Mouse (Mus musculus) MEL (cell line): ENCODE measurements around the gene Ivns1abp. TPM values are rescaled to one million over a fixed set of nuclear protein-coding genes. Genes with fewer than 3 reads are reported as not detected.

Experiments used
- DNase-seq: peaks from one replicate; pipeline ENCODE4 v3.0.0; 2011; ENCODE audit warnings: low read depth, low spot score
- H3K27ac ChIP-seq: 2 replicates; pipeline ENCODE4 v1.5.1; 2012; ENCODE audit warnings: low read depth, mild to moderate bottlenecking, control low read depth, low read length, moderate library complexity; ENCODE audit not compliant: control insufficient read depth
- H3K27me3 ChIP-seq, 2 experiments: fragments of 150-350 bp in 1 of 2; sonication (generic) in 1 of 2; 2 replicates each; pipeline ENCODE4 v1.6.1; 2012; ENCODE audit warnings: low read length in 2 of 2, mild to moderate bottlenecking in 2 of 2, improper control_type of control experiment in 1 of 2, moderate library complexity in 1 of 2; ENCODE audit not compliant: insufficient read depth in 2 of 2, control insufficient read depth in 1 of 2
- H3K36me3 ChIP-seq, 2 experiments: 2 replicates each; pipeline ENCODE4 v1.6.1; 2012 to 2014; ENCODE audit warnings: low read length in 2 of 2, improper control_type of control experiment in 1 of 2, inconsistent platforms in 1 of 2, mild to moderate bottlenecking in 1 of 2; ENCODE audit not compliant: insufficient read depth in 2 of 2, control insufficient read depth in 1 of 2
- H3K4me1 ChIP-seq, 2 experiments: fragments of 150-350 bp in 1 of 2; sonication (generic) in 1 of 2; 2 replicates each; pipeline ENCODE4 v1.6.1; 2012; ENCODE audit warnings: low read length in 2 of 2, improper control_type of control experiment in 1 of 2, mild to moderate bottlenecking in 1 of 2; ENCODE audit not compliant: insufficient read depth in 2 of 2, control insufficient read depth in 1 of 2
- H3K4me3 ChIP-seq, 2 experiments: fragments of 150-350 bp in 1 of 2; sonication (generic) in 1 of 2; 2 replicates each; pipeline ENCODE4 v1.5.1; 2012; ENCODE audit warnings: low read depth in 2 of 2, low read length in 2 of 2, mild to moderate bottlenecking in 2 of 2, moderate library complexity in 2 of 2, control low read depth in 1 of 2, improper control_type of control experiment in 1 of 2; ENCODE audit not compliant: control insufficient read depth in 1 of 2, insufficient read depth in 1 of 2
- H3K79me2 ChIP-seq: 2 replicates; pipeline ENCODE4 v1.6.1; 2012; ENCODE audit warnings: mild to moderate bottlenecking, low read length, moderate library complexity; ENCODE audit not compliant: control insufficient read depth, poor library complexity, insufficient read depth
- H3K9ac ChIP-seq: 2 replicates; pipeline ENCODE4 v1.6.1; 2012; ENCODE audit warnings: low read depth, mild to moderate bottlenecking, control low read depth, low read length, moderate library complexity; ENCODE audit not compliant: control insufficient read depth, poor library complexity, severe bottlenecking
- H3K9me3 ChIP-seq: fragments of 150-350 bp; sonication (generic); replicated peaks from 2 replicates; pipeline ENCODE4 v1.6.1; 2012; ENCODE audit warnings: mild to moderate bottlenecking, low read length, improper control_type of control experiment, moderate library complexity; ENCODE audit not compliant: insufficient read depth
- BHLHE40 ChIP-seq: IDR thresholded peaks from 2 replicates; pipeline ENCODE4 v1.6.1; 2012; ENCODE audit warnings: low read depth, mild to moderate bottlenecking, inconsistent platforms, low read length, improper control_type of control experiment, borderline replicate concordance
- CHD1 ChIP-seq: IDR thresholded peaks from 2 replicates; pipeline ENCODE4 v1.6.1; 2012; ENCODE audit warnings: low read depth, mild to moderate bottlenecking, inconsistent platforms, low read length, improper control_type of control experiment
- CHD2 ChIP-seq: IDR thresholded peaks from 2 replicates; pipeline ENCODE4 v1.6.1; 2011; ENCODE audit warnings: low read length, improper control_type of control experiment
- CTCF ChIP-seq, 3 experiments: IDR thresholded peaks in 2 of 3; conservative IDR thresholded peaks in 1 of 3; 2 replicates each; pipeline ENCODE4 v1.5.1; 2011 to 2012; ENCODE audit warnings: low read length in 3 of 3, low read depth in 2 of 3, mild to moderate bottlenecking in 2 of 3, improper control_type of control experiment in 1 of 3, inconsistent platforms in 1 of 3, mixed read lengths in 1 of 3, moderate library complexity in 1 of 3; ENCODE audit not compliant: control insufficient read depth in 1 of 3, insufficient read depth in 1 of 3, poor library complexity in 1 of 3, severe bottlenecking in 1 of 3
- E2F4 ChIP-seq: IDR thresholded peaks from 2 replicates; pipeline ENCODE4 v1.6.1; 2011; ENCODE audit warnings: low read depth, low read length, improper control_type of control experiment, borderline replicate concordance
- ELF1 ChIP-seq: IDR thresholded peaks from 2 replicates; pipeline ENCODE4 v1.6.1; 2014; ENCODE audit warnings: low read depth, mild to moderate bottlenecking, inconsistent platforms, low read length, improper control_type of control experiment, moderate library complexity
- EP300 ChIP-seq, 2 experiments: IDR thresholded peaks; 2 replicates each; pipeline ENCODE4 v1.6.1; 2011; ENCODE audit warnings: improper control_type of control experiment in 2 of 2, low read length in 2 of 2, low read depth in 1 of 2, mild to moderate bottlenecking in 1 of 2
- ETS1 ChIP-seq: IDR thresholded peaks from 2 replicates; pipeline ENCODE4 v1.6.1; 2012; ENCODE audit warnings: low read depth, mild to moderate bottlenecking, inconsistent platforms, low read length, improper control_type of control experiment, moderate library complexity
- GABPA ChIP-seq: IDR thresholded peaks from 2 replicates; pipeline ENCODE4 v1.6.1; 2012; ENCODE audit warnings: low read depth, mild to moderate bottlenecking, inconsistent platforms, low read length, improper control_type of control experiment, moderate library complexity
- GATA1 ChIP-seq: IDR thresholded peaks from 2 replicates; pipeline ENCODE4 v1.6.1; 2011; ENCODE audit warnings: low read depth, low read length, improper control_type of control experiment
- HCFC1 ChIP-seq: IDR thresholded peaks from 2 replicates; pipeline ENCODE4 v1.6.1; 2012; ENCODE audit warnings: low read depth, mild to moderate bottlenecking, inconsistent platforms, low read length, improper control_type of control experiment, moderate library complexity
- JUND ChIP-seq: IDR thresholded peaks from 2 replicates; pipeline ENCODE4 v1.6.1; 2011; ENCODE audit warnings: low read depth, mild to moderate bottlenecking, improper control_type of control experiment, low read length
- KAT2A ChIP-seq: conservative IDR thresholded peaks from 2 replicates; pipeline ENCODE4 v1.6.1; 2012; ENCODE audit warnings: low read depth, low read length, improper control_type of control experiment, inconsistent platforms
- MAFK ChIP-seq: IDR thresholded peaks from 2 replicates; pipeline ENCODE4 v1.6.1; 2011; ENCODE audit warnings: low read depth, mild to moderate bottlenecking, low read length, improper control_type of control experiment, borderline replicate concordance
- MAX ChIP-seq: IDR thresholded peaks from 2 replicates; pipeline ENCODE4 v1.6.1; 2011; ENCODE audit warnings: low read length, improper control_type of control experiment
- MAZ ChIP-seq: IDR thresholded peaks from 2 replicates; pipeline ENCODE4 v1.6.1; 2012; ENCODE audit warnings: low read depth, mild to moderate bottlenecking, inconsistent platforms, low read length, improper control_type of control experiment
- MEF2A ChIP-seq: IDR thresholded peaks from 2 replicates; pipeline ENCODE4 v1.6.1; 2014; ENCODE audit warnings: low read depth, mild to moderate bottlenecking, inconsistent platforms, low read length, improper control_type of control experiment; ENCODE audit not compliant: poor library complexity, insufficient replicate concordance, severe bottlenecking; ENCODE audit errors: extremely low read depth
- MXI1 ChIP-seq: IDR thresholded peaks from 2 replicates; pipeline ENCODE4 v1.6.1; 2011; ENCODE audit warnings: mild to moderate bottlenecking, low read depth, low read length, improper control_type of control experiment
- MYB ChIP-seq: IDR thresholded peaks from 2 replicates; pipeline ENCODE4 v1.6.1; 2011; ENCODE audit warnings: mild to moderate bottlenecking, low read depth, low read length, improper control_type of control experiment
- NELFE ChIP-seq: IDR thresholded peaks from 2 replicates; pipeline ENCODE4 v1.6.1; 2011; ENCODE audit warnings: low read depth, low read length, improper control_type of control experiment
- POLR2A ChIP-seq, 2 experiments: IDR thresholded peaks; 2 replicates each; pipeline ENCODE4 v1.6.1; 2011 to 2012; ENCODE audit warnings: low read length in 2 of 2, mild to moderate bottlenecking in 2 of 2, control low read depth in 1 of 2, improper control_type of control experiment in 1 of 2, low read depth in 1 of 2, moderate library complexity in 1 of 2; ENCODE audit not compliant: control insufficient read depth in 1 of 2, insufficient read depth in 1 of 2, poor library complexity in 1 of 2
- POLR2AphosphoS2 ChIP-seq: IDR thresholded peaks from 2 replicates; pipeline ENCODE4 v1.6.1; 2011; ENCODE audit warnings: low read length, improper control_type of control experiment
- POLR2AphosphoS5 ChIP-seq: IDR thresholded peaks from 2 replicates; pipeline ENCODE4 v1.6.1; 2012; ENCODE audit warnings: low read depth, borderline replicate concordance, mild to moderate bottlenecking, inconsistent platforms, low read length, moderate library complexity, mixed read lengths
- RAD21 ChIP-seq: IDR thresholded peaks from 2 replicates; pipeline ENCODE4 v1.6.1; 2011; ENCODE audit warnings: mild to moderate bottlenecking, low read depth, low read length, improper control_type of control experiment
- SIN3A ChIP-seq: IDR thresholded peaks from 2 replicates; pipeline ENCODE4 v1.6.1; 2012; ENCODE audit warnings: low read length, improper control_type of control experiment, inconsistent platforms
- SMC3 ChIP-seq: IDR thresholded peaks from 2 replicates; pipeline ENCODE4 v1.6.1; 2011; ENCODE audit warnings: low read depth, low read length, improper control_type of control experiment
- TAL1 ChIP-seq: IDR thresholded peaks from 2 replicates; pipeline ENCODE4 v1.6.1; 2012; ENCODE audit warnings: mild to moderate bottlenecking, inconsistent platforms, low read length, moderate library complexity, mixed read lengths
- TBP ChIP-seq: IDR thresholded peaks from 2 replicates; pipeline ENCODE4 v1.8.0; 2011; ENCODE audit warnings: low read depth, low read length, improper control_type of control experiment
- TCF12 ChIP-seq: IDR thresholded peaks from 2 replicates; pipeline ENCODE4 v1.6.1; 2014; ENCODE audit warnings: low read depth, mild to moderate bottlenecking, inconsistent platforms, low read length, improper control_type of control experiment, moderate library complexity
- UBTF ChIP-seq: IDR thresholded peaks from 2 replicates; pipeline ENCODE4 v1.6.1; 2012; ENCODE audit warnings: low read depth, mild to moderate bottlenecking, inconsistent platforms, low read length, improper control_type of control experiment, moderate library complexity, borderline replicate concordance; ENCODE audit not compliant: insufficient read depth
- USF2 ChIP-seq, 2 experiments: IDR thresholded peaks; 2 replicates each; pipeline ENCODE4 v1.6.1; 2011 to 2012; ENCODE audit warnings: improper control_type of control experiment in 2 of 2, low read length in 2 of 2, borderline replicate concordance in 1 of 2, inconsistent platforms in 1 of 2, low read depth in 1 of 2, mild to moderate bottlenecking in 1 of 2; ENCODE audit not compliant: insufficient read depth in 1 of 2
- ZC3H11A ChIP-seq: IDR thresholded peaks from 2 replicates; pipeline ENCODE4 v1.6.1; 2012; ENCODE audit warnings: low read depth, mild to moderate bottlenecking, inconsistent platforms, low read length, improper control_type of control experiment
- ZKSCAN1 ChIP-seq: IDR thresholded peaks from 2 replicates; pipeline ENCODE4 v1.6.1; 2012; ENCODE audit warnings: low read depth, mild to moderate bottlenecking, inconsistent platforms, low read length, improper control_type of control experiment, moderate library complexity
- ZMIZ1 ChIP-seq: IDR thresholded peaks from 2 replicates; pipeline ENCODE4 v1.6.1; 2012; ENCODE audit warnings: low read depth, mild to moderate bottlenecking, inconsistent platforms, low read length, improper control_type of control experiment, moderate library complexity
- ZNF384 ChIP-seq: IDR thresholded peaks from 2 replicates; pipeline ENCODE4 v1.6.1; 2012; ENCODE audit warnings: low read depth, mild to moderate bottlenecking, inconsistent platforms, low read length, improper control_type of control experiment
- polyA plus RNA-seq, 2 experiments: library from polyadenylated mRNA; stranded (reverse) in 1 of 2; unstranded in 1 of 2; fragments of >175 nt in 1 of 2; fragments of >200 nt in 1 of 2; gene quantifications; 2 replicates each; pipeline versions ENCODE4 v1.2.1 to v1.2.4; 2012; ENCODE audit warnings: low replicate concordance in 2 of 2, low read depth in 1 of 2; ENCODE audit not compliant: insufficient read length in 2 of 2, insufficient read depth in 1 of 2, missing spikeins in 1 of 2
- total RNA-seq: library from RNA; depleted of rRNA; stranded (reverse); fragments of 300-350 nt; gene quantifications from 2 replicates; pipeline ENCODE4 v1.2.3, GENCODE M21; 2012; rRNA removed

Gene Ivns1abp
- 72.0 and 74.5 TPM in 2 replicates for total RNA-seq
- 100 to 1,000 TPM; 127 to 138 TPM for polyA plus RNA-seq

DNA sequence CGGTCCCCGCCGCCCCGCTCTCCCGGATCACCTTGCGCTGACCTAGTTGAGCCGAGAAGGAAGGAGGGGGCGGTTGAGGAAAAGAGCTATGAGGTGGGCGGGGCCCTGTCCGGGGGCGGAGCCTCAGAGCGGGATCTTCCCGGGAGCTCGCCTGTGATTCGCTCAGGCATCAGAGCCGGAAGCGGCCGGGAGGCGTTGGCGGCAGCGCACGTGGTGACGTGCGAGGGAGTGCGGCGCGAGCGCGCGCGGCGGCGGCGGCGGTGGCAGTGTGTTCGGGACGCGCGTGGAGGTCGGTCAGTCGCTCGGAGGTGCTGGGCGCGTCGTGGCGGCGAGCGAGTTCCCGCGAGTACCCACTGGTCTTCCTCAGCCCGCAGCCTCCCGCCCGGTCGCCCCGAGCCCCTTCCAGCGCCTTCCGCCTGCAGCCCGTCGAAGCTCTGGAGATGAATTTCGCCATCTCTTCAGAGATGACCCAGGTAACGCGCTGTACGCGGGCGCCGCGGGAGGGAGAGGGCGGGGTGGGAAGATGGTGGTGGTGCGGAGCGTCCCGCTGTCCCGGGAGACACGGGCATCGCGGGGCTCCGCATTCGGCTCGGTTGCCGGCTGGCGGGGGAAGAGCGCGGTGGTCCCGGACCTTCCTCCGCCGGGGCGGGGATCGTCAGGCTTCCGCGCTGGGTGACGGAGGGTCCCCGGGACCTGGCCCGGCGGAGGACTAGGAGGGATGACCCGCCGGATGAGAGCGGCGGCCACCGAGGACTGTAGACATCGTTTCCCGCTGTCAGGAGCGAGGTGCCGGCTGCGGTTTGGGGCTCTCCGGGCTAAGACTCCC lies at the start of gene Ivns1abp:
Ivns1abp (plus strand) TSS at position 195 of the 826 bp plus-strand sequence.
- H3K4me3 ChIP-seq, result peak within 1 kb of the TSS; percentile 88 to 92
- peak within 1 kb of the TSS; percentile 88 for H3K27ac ChIP-seq
- H3K27me3 ChIP-seq, result no peaks in the 10 kb centered on the region
- peaks cover 4 to 25% of the 10 kb centered on the region in 2 experiments for H3K36me3 ChIP-seq
- peaks cover 45% of the 10 kb centered on the region for H3K79me2 ChIP-seq
- peak; percentile 98 for DNase-seq
- peak within 1 kb of the TSS; percentile 98 for H3K9ac ChIP-seq
- no peaks in the 10 kb centered on the region for H3K9me3 ChIP-seq
- peaks cover 6 to 17% of the 10 kb centered on the region in 2 experiments; a peak in 3 of 4 replicates for H3K4me1 ChIP-seq
- TF ChIP-seq POLR2A (IDR thresholded peaks at IDR 0.05; ENCODE audit: control insufficient read depth in 1 of 2, insufficient read depth in 1 of 2, low read depth in 1 of 2, low read length in 2 of 2, poor library complexity in 1 of 2) (peak; percentile 73; a peak in 3 of 4 replicates), JUND (no peak), EP300 (IDR thresholded peaks at IDR 0.05; ENCODE audit: low read depth in 1 of 2, low read length in 2 of 2) (no peak), GABPA (no peak), MXI1 (peak; percentile 95), GATA1 (no peak), ZKSCAN1 (no peak), ELF1 (peak; percentile 90), SIN3A (peak; percentile 10; the same call in 1 of the 2 replicates), CHD1 (no peak), SMC3 (no peak; the same call in 1 of the 2 replicates), ZC3H11A (no peak), RAD21 (no peak), BHLHE40 (no peak), CHD2 (no peak), KAT2A (no peak), HCFC1 (no peak), MAZ (no peak), CTCF (IDR thresholded peaks at IDR 0.05 in 2 of 3, conservative IDR thresholded peaks at IDR 0.05 in 1 of 3; ENCODE audit: control insufficient read depth in 1 of 3, insufficient read depth in 1 of 3, low read depth in 2 of 3, low read length in 3 of 3, poor library complexity in 1 of 3, severe bottlenecking in 1 of 3) (no peak), POLR2AphosphoS2 (no peak; the same call in 1 of the 2 replicates), MYB (no peak), TBP (peak; percentile 53), ETS1 (peak; percentile 36; the same call in 1 of the 2 replicates), MAFK (no peak), NELFE (peak; percentile 90), TAL1 (no peak), UBTF (0 out of 2 replicates have a peak, but pooled peaks have one; percentile 10), ZNF384 (no peak), MEF2A (no peak), MAX (peak; percentile 94), USF2 (IDR thresholded peaks at IDR 0.05; ENCODE audit: borderline replicate concordance in 1 of 2, insufficient read depth in 1 of 2, low read depth in 1 of 2, low read length in 2 of 2) (no peak), POLR2AphosphoS5 (no peak), TCF12 (no peak), E2F4 (0 out of 2 replicates have a peak, but pooled peaks have one; percentile 1), ZMIZ1 (peak; percentile 15; the same call in 1 of the 2 replicates)
